Mouse (Mus musculus): ENCODE data around the gene Olfr390. TPM values are rescaled to one million over a fixed set of nuclear protein-coding genes. Genes with fewer than 3 reads are reported as not detected.

Olfr390 gene
- not detected for total RNA-seq (2018; cell fraction: chromatin; rRNA removed)
- not detected for total RNA-seq (2018; cell fraction: cytosol; rRNA removed)
- total RNA-seq (2018; cell fraction: nucleus; rRNA removed): not detected
- not detected in 3 replicates for polyA plus RNA-seq (2018)

DNA sequence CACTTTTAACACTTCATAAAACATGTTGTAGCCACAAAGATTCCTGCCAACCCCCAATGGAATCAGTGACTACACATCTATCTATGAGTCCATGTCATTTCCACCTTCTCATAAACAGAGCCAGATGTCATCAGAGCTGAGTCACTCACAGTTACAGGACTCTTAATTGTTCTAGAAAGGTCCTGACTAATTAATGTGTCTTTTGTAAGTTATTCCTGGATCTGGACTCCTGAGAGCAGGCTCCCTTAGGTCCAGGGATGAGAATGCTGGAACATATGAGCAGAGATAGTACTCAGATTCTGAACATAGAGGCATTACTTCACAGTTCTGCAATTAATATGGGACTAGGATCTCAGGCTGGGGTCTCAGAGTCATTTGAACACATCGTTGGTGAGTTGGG lies at the start of gene Olfr390:
TSS of gene Olfr390 (plus strand) at position 301 of the 400 bp plus-strand sequence.
- H3K4me3 ChIP-seq (ENCODE audit: inconsistent target): no peak within 1 kb of the TSS
- 53% methylated on average over 1 of the region's 1 CpGs for WGBS (ENCODE audit: missing documents)
- H3K27ac ChIP-seq: no peak within 1 kb of the TSS
- no peaks in the 10 kb centered on the region for H3K36me3 ChIP-seq (ENCODE audit: inconsistent target)
- no peaks in the 10 kb centered on the region for H3K79me2 ChIP-seq (ENCODE audit: inconsistent target)

DNA sequence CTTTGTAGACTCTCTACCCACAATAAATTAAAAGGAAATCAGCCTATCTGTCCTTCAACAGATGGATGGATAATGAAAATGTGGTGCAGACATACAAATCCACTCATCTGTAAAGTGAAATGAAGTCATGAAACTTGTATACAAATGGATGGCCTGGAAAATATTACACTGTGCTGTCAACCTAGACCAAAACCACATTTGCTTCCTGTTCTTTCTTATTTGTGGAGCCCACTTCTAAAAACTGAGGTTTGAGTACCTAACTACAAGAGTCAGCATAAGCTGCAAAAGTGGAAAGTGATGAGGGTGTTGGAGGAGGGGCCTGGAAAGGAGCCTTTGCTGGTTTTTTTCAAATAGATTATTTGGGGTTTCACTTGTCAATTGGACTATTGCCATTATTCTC lies 23.6 kb upstream of the Olfr390 start:
- Histone ChIP-seq H3K4me3 (ENCODE audit: inconsistent target) (no peak overlapping the region), H3K36me3 (ENCODE audit: inconsistent target) (no peaks in the 10 kb centered on the region), H3K79me2 (ENCODE audit: inconsistent target) (no peaks in the 10 kb centered on the region), H3K27ac (no peak overlapping the region)

DNA sequence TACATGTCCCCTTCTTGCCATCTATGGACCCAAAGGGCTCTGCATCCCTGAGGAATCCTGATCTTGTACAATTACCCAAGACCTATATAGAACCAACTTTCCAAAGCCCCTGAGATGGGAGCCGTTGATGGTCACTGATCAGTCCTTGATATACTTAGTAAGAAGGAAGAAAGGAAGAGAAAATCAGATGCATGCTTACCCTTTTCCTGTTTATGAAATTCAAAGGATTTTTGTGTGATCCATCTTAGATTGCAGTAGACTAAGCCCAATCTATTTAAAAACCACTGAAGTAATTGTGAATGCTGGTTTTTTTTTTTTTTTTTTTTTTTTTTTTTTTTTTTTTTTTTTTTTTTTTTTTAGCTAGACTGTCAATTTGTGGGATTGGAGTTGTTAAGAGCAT lies 2.2 kb upstream of the Olfr390 start, which contains the start of gene Olfr389:
TSS of gene Olfr389 (minus strand) at position 101 of the 400 bp plus-strand sequence.
- no peaks in the 10 kb centered on the region for H3K79me2 ChIP-seq (ENCODE audit: inconsistent target)
- WGBS (ENCODE audit: missing documents): 77% methylated on average over 1 of the region's 1 CpGs
- no peak within 1 kb of the TSS for H3K27ac ChIP-seq
- no peak within 1 kb of the TSS for H3K4me3 ChIP-seq (ENCODE audit: inconsistent target)
- no peaks in the 10 kb centered on the region for H3K36me3 ChIP-seq (ENCODE audit: inconsistent target)

DNA sequence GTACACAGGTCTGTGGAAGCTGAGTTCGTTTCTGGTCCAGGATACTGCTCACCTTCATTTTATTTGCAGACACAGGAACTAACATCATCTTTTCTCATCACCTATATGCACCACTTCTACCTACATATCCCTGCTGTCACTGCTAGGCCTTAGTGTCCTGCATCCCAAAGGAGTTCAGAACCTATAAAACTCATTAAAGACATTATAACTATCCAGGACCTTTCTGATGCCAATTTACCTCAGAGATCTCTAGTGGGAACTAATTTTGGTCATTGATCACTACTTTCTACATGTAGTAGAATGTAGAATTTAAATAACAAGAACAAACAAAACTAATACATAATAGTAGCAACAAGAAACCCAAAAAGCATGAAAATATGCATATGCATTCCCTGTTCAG lies 20.2 kb downstream of the Olfr390 start, which contains the start of gene Olfr391-ps:
TSS of gene Olfr391-ps (minus strand) at position 101 of the 400 bp plus-strand sequence.
- Histone ChIP-seq H3K4me3 (ENCODE audit: inconsistent target) (no peak within 1 kb of the TSS), H3K79me2 (ENCODE audit: inconsistent target) (no peaks in the 10 kb centered on the region), H3K27ac (no peak within 1 kb of the TSS), H3K36me3 (ENCODE audit: inconsistent target) (no peaks in the 10 kb centered on the region)
- 0% methylated on average over 1 of the region's 1 CpGs for WGBS (ENCODE audit: missing documents)

DNA sequence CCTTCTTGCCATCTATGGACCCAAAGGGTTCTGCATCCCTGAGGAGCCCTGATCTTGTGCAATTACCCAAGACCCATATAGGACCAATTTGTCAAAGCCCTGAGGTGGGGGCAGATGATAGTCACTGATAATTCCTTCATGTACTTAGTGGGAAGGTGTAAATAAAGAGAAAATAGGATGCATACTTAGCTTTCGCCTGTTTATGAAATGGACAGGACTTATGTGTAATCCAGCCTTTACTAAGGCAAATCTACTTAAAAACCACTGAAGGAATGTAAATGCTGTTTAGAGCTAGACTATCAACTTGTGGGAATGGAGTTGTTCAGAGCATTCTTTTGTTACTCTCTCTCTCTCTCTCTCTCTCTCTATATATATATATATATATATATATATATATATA lies 34.2 kb downstream of the Olfr390 start, which contains the start of gene Olfr392:
TSS of gene Olfr392 (minus strand) at position 101 of the 400 bp plus-strand sequence.
- H3K4me3 ChIP-seq (ENCODE audit: inconsistent target): no peak within 1 kb of the TSS
- H3K79me2 ChIP-seq (ENCODE audit: inconsistent target): no peaks in the 10 kb centered on the region
- no peak within 1 kb of the TSS for H3K27ac ChIP-seq
- no peaks in the 10 kb centered on the region for H3K36me3 ChIP-seq (ENCODE audit: inconsistent target)
- 100% methylated on average over 1 of the region's 1 CpGs for WGBS (ENCODE audit: missing documents)

Other genes starting within 250 kb of the Olfr390 start
- gene Olfr385, start 190.0 kb upstream of the Olfr390 start, polyA plus RNA-seq (2018): not detected in 3 replicates
- not detected in 3 replicates for gene Olfr384, start 184.4 kb upstream of the Olfr390 start, polyA plus RNA-seq (2018)
- gene Zfp735, start 94.2 kb upstream of the Olfr390 start, polyA plus RNA-seq (2018): not detected in 3 replicates
- not detected in 3 replicates for gene Olfr389, start 2.3 kb upstream of the Olfr390 start, polyA plus RNA-seq (2018)
- gene Olfr391-ps, start 20.1 kb downstream of the Olfr390 start, polyA plus RNA-seq (2018): not detected in 3 replicates
- not detected in 3 replicates for gene Olfr392, start 34.1 kb downstream of the Olfr390 start, polyA plus RNA-seq (2018)
- not detected in 3 replicates for gene Olfr393, start 68.5 kb downstream of the Olfr390 start, polyA plus RNA-seq (2018)
- gene Olfr394, start 107.8 kb downstream of the Olfr390 start, polyA plus RNA-seq (2018): not detected in 3 replicates
- gene Olfr395, start 126.3 kb downstream of the Olfr390 start, polyA plus RNA-seq (2018): not detected in 3 replicates
- not detected in 3 replicates for gene Olfr23, start 153.7 kb downstream of the Olfr390 start, polyA plus RNA-seq (2018)
- not detected in 3 replicates for gene Olfr397, start 177.9 kb downstream of the Olfr390 start, polyA plus RNA-seq (2018)
- gene Olfr398, start 207.4 kb downstream of the Olfr390 start, polyA plus RNA-seq (2018): not detected in 3 replicates

Data from macrophage (primary cell).